Mouse (Mus musculus): ENCODE results near the gene Npm3.

Gene Npm3

DNA sequence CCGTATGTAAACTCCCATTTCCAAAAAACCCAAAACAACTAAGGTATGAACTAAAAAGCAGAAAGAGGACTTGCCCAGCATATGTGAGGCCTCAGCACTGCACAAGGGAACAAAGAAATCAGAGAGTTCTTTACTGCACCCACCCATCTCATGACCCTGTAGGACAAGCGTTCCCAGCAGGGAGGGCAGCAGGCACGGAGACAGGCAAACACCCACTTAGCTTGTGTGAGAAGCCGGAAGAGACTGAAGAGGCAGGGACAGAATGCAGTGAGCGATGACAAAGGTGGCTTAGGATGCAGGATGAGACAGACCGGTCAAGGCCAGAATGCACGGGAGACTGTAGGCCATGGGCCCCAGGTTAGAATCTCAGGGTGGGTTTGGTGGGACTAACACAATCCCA is 17.7 kb downstream of the Npm3 start:
- no peak for DNase-seq

DNA sequence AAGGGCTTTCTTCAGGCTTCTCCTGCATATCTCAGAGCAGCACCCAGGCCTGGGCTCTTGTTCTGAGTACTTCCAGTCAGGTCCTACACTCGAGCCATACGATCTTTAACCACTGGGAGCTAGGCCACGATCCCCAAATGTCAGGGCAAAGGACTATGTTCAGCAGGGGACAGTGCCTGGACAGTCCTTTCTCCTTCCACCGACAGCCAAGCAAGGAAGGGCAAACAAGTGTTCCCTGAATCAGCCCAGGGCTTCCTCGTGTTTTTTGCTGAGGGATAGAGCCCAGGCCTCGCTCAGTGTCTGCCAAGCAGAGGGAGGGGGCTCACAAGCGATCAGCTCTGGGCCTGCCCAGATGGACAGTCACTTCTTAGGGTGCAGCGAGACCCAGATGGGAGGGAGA is 19.3 kb downstream of the Npm3 start:
- no peak for DNase-seq

DNA sequence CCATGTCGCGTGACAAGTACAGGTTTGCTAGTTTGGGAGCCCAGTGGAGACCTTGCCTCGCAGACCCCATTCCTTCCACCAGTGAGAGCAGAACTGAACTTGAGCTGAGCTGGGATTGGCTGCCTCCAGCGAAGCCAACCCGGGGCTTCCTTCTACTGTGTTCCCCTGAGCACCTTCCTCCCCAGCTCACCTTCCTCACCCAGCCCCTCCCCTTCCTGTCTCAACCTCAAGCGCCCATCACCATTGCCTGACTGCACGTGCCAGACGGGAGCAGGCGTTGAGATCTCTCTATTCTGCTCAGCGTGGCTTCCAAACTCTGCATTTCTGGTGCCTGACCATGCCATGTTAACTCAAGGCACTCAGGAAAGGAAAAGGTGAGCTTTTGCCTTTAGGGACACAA is 22.2 kb downstream of the Npm3 start:
- DNase-seq = no peak

DNA sequence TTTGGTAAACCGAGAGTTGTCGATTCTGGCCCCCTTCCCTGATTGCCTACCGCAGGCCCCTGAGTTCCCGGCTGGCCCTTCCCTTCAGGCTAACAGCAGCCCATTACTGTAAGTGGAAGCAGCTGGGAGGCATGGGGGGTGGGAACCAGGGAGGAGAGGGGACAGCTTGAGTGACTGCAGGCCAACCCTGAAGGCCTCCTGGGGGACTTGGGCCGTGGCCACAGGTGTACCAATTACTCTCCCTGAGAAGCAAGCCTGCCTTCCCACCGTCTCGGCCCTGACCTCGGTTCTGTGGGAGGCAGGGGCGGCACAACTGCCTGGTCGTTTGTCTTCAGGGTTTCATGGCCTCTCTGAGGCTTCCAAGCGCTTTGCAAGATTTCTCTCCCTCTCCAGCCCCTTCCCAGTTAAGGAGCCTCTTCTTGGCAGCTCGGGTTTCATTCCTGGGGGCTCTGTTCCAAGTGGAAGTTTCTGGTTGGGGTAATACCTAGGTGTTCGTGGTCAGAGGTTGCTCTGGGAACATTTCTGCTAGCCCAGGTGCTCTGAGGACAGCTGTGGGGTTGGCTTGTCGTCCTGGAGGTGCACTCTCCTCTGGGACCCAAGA is 23.6 kb downstream of the Npm3 start:
- DNase-seq = no peak

DNA sequence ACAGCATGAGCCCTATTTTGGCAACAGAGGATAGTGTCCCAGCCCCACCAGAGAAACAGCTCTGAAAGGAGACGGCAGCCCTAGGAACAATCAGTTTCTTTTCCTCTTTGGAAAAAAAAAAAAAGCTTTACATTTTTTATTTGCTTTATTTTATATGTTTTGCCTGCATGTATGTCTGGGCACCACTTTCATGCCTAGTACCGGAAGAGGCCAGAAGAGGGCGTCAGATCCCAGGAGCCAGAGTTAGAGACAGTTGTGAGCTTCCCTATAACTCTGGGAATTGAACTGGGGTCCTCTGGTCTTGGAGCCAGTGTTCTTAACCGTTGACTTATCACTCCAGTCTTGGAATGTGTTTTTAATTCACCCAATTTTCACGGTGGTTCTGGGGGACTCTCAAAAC is 27.2 kb downstream of the Npm3 start:
- no peak for DNase-seq

DNA sequence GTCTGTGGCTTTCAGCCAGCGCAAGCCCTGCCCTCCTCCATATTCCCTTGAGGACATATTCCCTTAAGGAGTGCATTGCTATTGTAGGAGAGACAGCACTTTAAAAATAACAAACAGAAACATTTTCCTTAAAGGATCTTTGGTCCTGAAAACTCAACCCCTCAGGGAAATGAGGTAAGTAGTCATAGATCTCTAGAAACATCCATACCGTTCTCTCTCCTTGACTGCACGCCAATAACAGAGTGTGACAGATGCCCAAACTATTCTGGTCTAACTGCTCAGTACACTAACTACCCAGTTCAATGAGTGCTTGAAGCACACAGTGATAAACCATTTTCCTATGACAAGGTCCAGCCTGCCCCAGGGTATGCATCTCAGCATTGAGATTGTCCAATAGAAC is 31.1 kb downstream of the Npm3 start:
- DNase-seq = no peak

DNA sequence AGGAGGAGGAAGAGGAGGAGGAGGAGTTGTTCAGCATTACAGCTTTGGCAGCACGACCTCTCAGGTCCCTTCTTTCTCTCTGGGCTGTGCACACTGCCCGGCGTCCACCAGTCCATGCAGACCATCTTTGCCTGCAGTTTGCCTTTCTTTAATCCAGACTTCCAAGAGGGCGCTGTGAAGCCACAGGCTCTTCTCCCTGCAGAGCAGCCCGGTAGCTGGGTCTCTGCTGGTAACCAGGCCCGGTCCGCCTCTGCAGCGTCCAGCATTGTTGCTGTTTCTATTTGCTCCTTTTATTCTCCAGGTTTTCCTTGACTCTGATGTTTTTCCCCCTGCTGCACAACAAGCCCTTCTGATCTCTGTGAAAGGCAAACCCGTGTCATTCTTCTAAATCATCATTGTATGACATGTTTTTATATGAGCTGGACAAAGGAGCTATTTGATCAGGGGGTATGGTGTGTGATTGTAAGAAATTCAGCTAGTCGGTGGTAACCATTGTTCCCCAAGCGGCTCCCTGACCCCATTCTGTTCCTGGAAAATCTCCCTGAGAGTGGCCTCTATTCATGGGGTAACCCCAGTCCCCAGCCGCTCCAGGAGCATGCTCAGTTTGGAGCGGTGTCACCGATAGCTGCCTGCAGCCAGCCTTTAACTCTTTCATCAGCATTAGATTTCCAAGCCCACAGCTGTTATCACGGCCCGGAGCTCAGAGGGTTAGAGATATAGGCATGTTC is 31.7 kb downstream of the Npm3 start:
- peak; percentile 65 for DNase-seq

DNA sequence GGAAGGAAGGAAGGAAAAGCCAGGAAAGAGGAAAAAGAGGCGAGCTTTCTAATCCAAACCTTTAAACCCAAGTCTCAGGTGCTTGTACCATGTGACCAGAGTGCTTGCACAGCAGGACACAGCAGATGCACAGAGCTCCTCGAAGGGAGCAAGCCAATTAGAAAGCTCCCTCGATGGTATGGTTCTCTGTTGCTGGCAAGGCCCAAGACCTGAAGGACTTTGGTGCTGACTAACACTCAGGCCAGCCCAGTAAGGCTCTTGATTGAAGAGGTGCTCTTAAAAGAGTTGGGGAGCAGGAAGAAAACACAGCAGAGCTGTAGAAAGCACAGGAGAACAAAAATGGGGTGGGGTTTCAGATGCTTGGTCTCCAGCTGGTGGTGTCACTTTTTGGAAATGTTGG is 40.7 kb downstream of the Npm3 start:
- no peak for DNase-seq

Data from kidney, postnatal 10 days (tissue).